Mouse (Mus musculus) lung, adult 2 months (tissue): ENCODE data around the gene Tmem247.

Experiments
- CTCF ChIP-seq: fragments of 200-500 bp; IDR thresholded peaks from 2 replicates; pipeline ENCODE4 v1.5.1; 2011; ENCODE audit warnings: mild to moderate bottlenecking, low read length, control low read depth; ENCODE audit not compliant: insufficient read depth
- POLR2A ChIP-seq: fragments of 200-500 bp; IDR thresholded peaks from 2 replicates; pipeline ENCODE4 v1.6.1; 2011; ENCODE audit warnings: low read depth, mild to moderate bottlenecking, control low read depth, low read length, borderline replicate concordance; ENCODE audit errors: extremely low read depth

GRCm38 (mm10) chr17:86963586-86963902 is 46.4 kb downstream of the Tmem247 start:
- TF ChIP-seq CTCF (no peak), POLR2A (no peak)
